Mouse (Mus musculus): ENCODE measurements around the gene Psma5.

The Psma5 gene

GRCm38 (mm10) chr3:108282401-108283240 lies 25.9 kb downstream of the Psma5 start:
- DNase-seq (ENCODE audit: low spot score): no peak

GRCm38 (mm10) chr3:108283241-108283561 lies 26.5 kb downstream of the Psma5 start:
- DNase-seq (ENCODE audit: low spot score): no peak

- DNase-seq (ENCODE audit: low spot score): peak; percentile 61
Observed at GRCm38 (mm10) chr3:108283781-108284601, 27.3 kb downstream of the Psma5 start, which contains the start of gene Sort1. Sort1 (plus strand) TSS chr3:108284082.

GRCm38 (mm10) chr3:108285078-108285711 lies 28.5 kb downstream of the Psma5 start:
- DNase-seq (ENCODE audit: low spot score): no peak

- no peak for DNase-seq (ENCODE audit: low spot score)
Observed at GRCm38 (mm10) chr3:108286671-108287439, 30.1 kb downstream of the Psma5 start.

- no peak for DNase-seq (ENCODE audit: low spot score)
Observed at GRCm38 (mm10) chr3:108287811-108288805, 31.4 kb downstream of the Psma5 start.

GRCm38 (mm10) chr3:108289311-108290130 lies 32.8 kb downstream of the Psma5 start:
- DNase-seq (ENCODE audit: low spot score): no peak

- DNase-seq (ENCODE audit: low spot score): no peak
Observed at GRCm38 (mm10) chr3:108291036-108291799, 34.5 kb downstream of the Psma5 start.

GRCm38 (mm10) chr3:108294398-108294797 lies 37.7 kb downstream of the Psma5 start:
- no peak for DNase-seq (ENCODE audit: low spot score)

GRCm38 (mm10) chr3:108295379-108296219 lies 38.9 kb downstream of the Psma5 start:
- DNase-seq (ENCODE audit: low spot score): no peak

- no peak for DNase-seq (ENCODE audit: low spot score)
Observed at GRCm38 (mm10) chr3:108296220-108297049, 39.7 kb downstream of the Psma5 start.

GRCm38 (mm10) chr3:108297050-108297419 lies 40.3 kb downstream of the Psma5 start:
- no peak for DNase-seq (ENCODE audit: low spot score)

- no peak for DNase-seq (ENCODE audit: low spot score)
Observed at GRCm38 (mm10) chr3:108297603-108298553, 41.2 kb downstream of the Psma5 start.

GRCm38 (mm10) chr3:108300455-108301030 lies 43.8 kb downstream of the Psma5 start:
- no peak for DNase-seq (ENCODE audit: low spot score)

- DNase-seq (ENCODE audit: low spot score): no peak
Observed at GRCm38 (mm10) chr3:108303683-108304082, 47.0 kb downstream of the Psma5 start.

- no peak for DNase-seq (ENCODE audit: low spot score)
Observed at GRCm38 (mm10) chr3:108304747-108305146, 48.0 kb downstream of the Psma5 start.
